Mouse (Mus musculus): ENCODE data around the gene Ccdc125.

Gene Ccdc125

GRCm38 (mm10) chr13:100669291-100670022 lies at the start of gene Ccdc125:
Gene Ccdc125 (plus strand): TSS chr13:100669717.
- DNase-seq (ENCODE audit: low spot score in 2 of 2): peak; percentile 18 to 31

GRCm38 (mm10) chr13:100622241-100622640 lies 47.3 kb upstream of the Ccdc125 start:
- DNase-seq (ENCODE audit: low spot score in 2 of 2): no peak

- DNase-seq (ENCODE audit: low spot score in 2 of 2): no peak
Measured at GRCm38 (mm10) chr13:100634106-100634691, 35.3 kb upstream of the Ccdc125 start.

GRCm38 (mm10) chr13:100642471-100643209 lies 26.9 kb upstream of the Ccdc125 start:
- DNase-seq (ENCODE audit: low spot score in 2 of 2): no peak

- no peak for DNase-seq (ENCODE audit: low spot score in 2 of 2)
Measured at GRCm38 (mm10) chr13:100648223-100648622, 21.3 kb upstream of the Ccdc125 start.

GRCm38 (mm10) chr13:100650550-100651438 lies 18.7 kb upstream of the Ccdc125 start, which contains the start of the genes Ak6 and Rad17:
Gene Ak6 (plus strand): TSS chr13:100650979.
Gene Rad17 (minus strand): TSS chr13:100651051.
- peak; percentile 89 to 94 for DNase-seq (ENCODE audit: low spot score in 2 of 2)

GRCm38 (mm10) chr13:100651439-100652186 lies 17.9 kb upstream of the Ccdc125 start, which contains the start of gene Taf9:
Gene Taf9 (plus strand): TSS chr13:100651579.
- no peak for DNase-seq (ENCODE audit: low spot score in 2 of 2)

- DNase-seq (ENCODE audit: low spot score in 2 of 2): no peak
Measured at GRCm38 (mm10) chr13:100658091-100658490, 11.4 kb upstream of the Ccdc125 start.

GRCm38 (mm10) chr13:100659864-100660456 lies 9.6 kb upstream of the Ccdc125 start:
- DNase-seq (ENCODE audit: low spot score in 2 of 2): peak in 1 of 2 experiments; percentile 58

- DNase-seq (ENCODE audit: low spot score in 2 of 2): peak in 1 of 2 experiments; percentile 12
Measured at GRCm38 (mm10) chr13:100670181-100670741, 744 bp downstream of the Ccdc125 start.

GRCm38 (mm10) chr13:100675936-100676635 lies 6.6 kb downstream of the Ccdc125 start:
- no peak for DNase-seq (ENCODE audit: low spot score in 2 of 2)

- DNase-seq (ENCODE audit: low spot score in 2 of 2): no peak
Measured at GRCm38 (mm10) chr13:100681615-100682014, 12.1 kb downstream of the Ccdc125 start.

- no peak for DNase-seq (ENCODE audit: low spot score in 2 of 2)
Measured at GRCm38 (mm10) chr13:100682837-100683236, 13.3 kb downstream of the Ccdc125 start.

- DNase-seq (ENCODE audit: low spot score in 2 of 2): no peak
Measured at GRCm38 (mm10) chr13:100684355-100684754, 14.8 kb downstream of the Ccdc125 start.

GRCm38 (mm10) chr13:100687513-100687912 lies 18.0 kb downstream of the Ccdc125 start:
- DNase-seq (ENCODE audit: low spot score in 2 of 2): no peak

- DNase-seq (ENCODE audit: low spot score in 2 of 2): no peak
Measured at GRCm38 (mm10) chr13:100697541-100697940, 28.0 kb downstream of the Ccdc125 start.

GRCm38 (mm10) chr13:100698866-100699265 lies 29.3 kb downstream of the Ccdc125 start:
- DNase-seq (ENCODE audit: low spot score in 2 of 2): no peak

- no peak for DNase-seq (ENCODE audit: low spot score in 2 of 2)
Measured at GRCm38 (mm10) chr13:100703468-100703867, 34.0 kb downstream of the Ccdc125 start.

GRCm38 (mm10) chr13:100706206-100706605 lies 36.7 kb downstream of the Ccdc125 start:
- no peak for DNase-seq (ENCODE audit: low spot score in 2 of 2)
